Mouse (Mus musculus) lung, postnatal 36 days (tissue): ENCODE measurements around the gene Aox1.

Experiments
- DNase-seq: peaks from one replicate; pipeline ENCODE4 v3.0.0; 2022; ENCODE audit warnings: mixed read lengths

The Aox1 gene

DNA sequence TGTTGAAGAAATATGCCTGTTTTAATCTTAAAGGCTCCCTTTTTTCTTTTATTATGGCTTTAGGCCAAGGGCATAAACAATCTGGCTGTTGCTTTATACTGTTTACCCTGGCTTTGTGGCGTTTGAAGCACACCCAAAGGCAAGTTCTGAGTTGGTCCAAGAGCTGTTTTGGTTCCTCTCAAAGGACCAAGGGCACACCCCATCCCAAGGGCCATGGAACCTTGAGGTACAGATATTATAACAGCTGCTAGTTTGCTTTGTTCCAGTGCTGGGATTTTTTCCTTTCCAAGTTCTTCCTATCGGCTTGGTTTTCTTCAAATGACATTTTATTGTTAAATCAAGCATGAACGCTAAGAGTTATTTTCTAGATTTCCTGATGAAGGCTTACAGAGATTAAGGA, 35.9 kb downstream of the Aox1 start:
- DNase-seq = no peak

DNA sequence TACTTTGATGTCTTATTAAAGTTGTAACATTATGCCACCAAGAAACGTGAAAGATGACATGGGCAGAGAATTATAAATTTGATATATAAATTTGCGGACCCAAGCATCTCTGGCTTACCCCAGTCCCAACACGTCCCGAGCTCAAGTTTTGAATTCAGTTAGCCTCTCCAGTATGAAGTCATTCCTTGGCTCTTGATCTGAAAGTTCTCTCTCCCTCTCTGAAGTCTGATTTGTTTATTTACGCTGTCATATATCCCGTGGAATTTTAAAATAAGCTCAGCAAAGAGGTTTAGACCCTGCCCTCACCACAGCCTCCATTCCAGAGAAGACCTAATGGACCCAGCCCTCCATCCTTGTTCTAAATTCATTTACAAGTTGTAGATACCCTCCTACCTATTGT, 39.5 kb downstream of the Aox1 start:
- DNase-seq = no peak

DNA sequence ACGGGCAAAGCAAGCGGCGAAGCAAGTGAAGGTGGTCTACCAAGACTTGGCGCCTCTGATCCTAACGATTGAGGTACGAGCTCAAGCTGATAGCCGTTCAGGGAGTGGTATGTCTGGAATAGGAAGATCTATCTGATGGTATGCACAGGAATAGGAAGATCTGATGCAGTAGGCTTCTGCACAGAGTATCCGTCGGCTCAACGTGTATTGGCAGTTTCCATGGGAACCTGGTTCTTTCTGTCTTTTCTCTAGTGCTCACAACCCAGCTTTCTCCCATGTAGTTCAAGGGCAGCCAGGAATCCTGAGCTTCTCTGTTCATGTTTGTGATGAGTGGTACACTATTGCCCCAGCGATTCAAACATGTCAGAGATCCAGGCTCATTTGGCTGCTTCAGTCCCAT, 40.4 kb downstream of the Aox1 start:
- no peak for DNase-seq

DNA sequence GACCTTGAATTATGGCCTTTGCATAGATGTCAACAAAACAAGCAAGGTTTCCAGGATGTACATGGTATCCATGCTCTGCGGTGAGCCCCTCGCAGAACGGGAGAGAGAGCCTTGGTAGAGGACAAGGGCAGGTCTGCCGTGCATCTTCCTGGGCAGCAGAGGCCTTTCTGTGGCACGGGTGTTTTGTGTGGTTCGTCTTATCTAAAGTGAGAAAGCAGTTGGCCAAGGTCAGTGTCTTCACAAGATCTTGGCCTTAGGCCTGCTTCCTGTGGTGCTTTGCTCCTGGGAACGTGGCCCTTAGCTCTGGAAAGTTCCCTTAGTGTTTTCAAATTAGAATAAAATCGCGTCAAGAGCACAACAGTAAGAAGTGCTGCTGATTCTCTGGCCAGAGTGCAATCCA, 41.3 kb downstream of the Aox1 start:
- DNase-seq = no peak

DNA sequence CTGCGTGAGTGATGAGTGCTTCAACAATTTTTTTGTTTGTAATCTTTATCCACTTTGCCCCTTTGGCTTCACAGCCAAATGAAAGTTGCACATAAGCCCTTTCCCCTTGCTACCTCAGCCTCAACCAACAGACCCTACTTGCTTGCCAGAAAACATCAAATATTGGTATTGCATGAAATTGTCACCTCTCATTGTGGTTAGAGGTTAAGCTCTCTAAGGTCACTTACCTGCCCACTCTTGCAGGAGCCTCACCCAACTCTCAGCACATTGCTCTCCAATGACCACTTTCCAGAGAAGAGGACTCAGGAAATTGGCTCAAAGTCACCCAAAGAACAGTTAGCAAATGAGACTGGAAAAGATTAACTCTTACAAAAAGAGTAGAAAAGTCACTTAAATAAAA, 41.8 kb downstream of the Aox1 start:
- peak; percentile 14 for DNase-seq

DNA sequence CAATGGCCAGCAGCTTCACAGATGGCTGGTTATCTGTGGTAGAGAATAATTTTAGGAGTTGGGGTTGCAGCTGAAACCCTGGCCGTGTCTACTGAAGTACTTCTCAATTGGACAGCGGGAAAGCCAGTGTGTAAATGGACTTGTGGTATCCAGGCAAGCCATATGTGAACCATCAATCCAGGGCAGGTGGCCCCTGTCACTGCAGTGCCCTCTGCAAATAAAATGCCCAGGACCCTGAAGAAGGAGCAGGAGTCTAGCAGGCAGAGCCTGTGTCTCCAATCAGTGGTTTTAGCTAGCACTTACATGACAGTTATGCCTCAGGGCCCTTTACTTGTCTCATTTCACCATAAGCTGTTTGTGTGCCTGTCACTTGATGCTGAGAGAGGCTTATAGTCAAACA, 42.7 kb downstream of the Aox1 start:
- no peak for DNase-seq

DNA sequence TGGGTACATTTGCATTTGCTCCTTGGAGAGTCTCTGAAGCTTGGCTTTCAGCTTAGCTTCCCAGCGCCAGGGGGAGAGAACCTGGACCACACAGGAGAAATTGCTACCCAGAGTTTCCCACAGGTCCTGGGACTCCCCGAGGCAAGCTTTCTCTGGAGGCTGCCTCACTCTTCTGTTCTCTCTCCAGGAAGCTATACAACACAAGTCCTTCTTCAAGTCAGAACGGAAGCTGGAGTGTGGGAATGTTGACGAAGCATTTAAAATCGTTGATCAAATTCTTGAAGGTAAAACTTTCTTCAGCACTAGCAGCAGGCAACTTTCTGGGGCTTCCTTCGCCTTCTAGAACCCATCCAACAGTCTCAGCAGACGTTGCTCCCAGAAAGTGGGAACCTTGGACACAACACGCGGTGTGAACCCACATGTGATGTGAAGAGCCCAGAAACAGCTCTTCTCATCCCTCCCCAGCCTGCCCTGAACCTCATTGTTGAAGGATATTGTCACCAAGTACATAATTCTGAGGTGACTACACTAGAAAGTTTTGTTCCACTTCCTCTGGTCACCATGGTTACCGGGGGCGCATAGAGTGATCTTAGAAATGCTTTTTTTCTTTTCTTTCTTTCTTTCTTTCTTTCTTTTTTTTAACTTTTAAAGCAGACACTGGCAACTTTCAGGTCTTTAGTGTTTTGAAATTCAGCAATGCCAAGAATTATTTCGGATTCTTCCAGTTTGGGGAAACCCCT, 43.4 kb downstream of the Aox1 start:
- DNase-seq = peak; percentile 16

DNA sequence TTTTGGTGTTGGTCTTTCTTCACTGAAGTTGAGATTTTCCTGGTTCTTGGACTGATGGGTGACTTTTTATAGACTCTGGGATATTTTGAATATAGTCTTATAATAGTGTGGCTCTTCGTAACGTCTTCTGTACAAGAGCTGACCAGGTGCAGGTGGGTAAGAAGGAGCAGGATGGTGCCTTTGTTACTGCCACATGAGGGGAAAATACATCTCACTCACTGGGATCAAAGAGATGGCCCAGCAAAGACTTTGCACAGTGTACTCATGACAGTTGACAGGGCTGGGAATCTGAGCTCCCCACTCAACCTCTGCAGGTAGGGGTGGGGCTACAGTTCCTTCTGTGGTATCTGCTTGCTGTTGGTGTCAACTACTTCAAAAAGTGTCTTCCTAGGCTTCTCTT, 44.5 kb downstream of the Aox1 start:
- DNase-seq = no peak

DNA sequence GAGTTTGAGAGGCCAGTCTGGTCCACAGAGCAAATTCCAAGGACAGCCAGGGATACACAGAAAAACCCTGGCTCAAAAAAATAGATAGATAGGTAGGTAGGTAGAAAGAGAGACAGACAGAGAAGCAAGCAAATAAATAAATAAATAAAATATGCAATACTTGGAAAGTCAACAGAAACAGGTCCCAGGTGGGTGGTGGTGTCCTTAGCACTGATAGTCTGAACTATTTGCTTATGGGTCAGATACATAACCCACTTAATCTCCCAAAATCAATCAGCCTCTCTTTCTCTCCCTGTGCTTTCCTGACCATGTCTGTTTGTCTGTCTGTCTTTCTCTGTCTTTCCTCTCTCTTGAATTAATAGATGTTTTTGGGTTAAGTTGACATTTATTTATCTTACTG, 48.2 kb downstream of the Aox1 start:
- DNase-seq = no peak

DNA sequence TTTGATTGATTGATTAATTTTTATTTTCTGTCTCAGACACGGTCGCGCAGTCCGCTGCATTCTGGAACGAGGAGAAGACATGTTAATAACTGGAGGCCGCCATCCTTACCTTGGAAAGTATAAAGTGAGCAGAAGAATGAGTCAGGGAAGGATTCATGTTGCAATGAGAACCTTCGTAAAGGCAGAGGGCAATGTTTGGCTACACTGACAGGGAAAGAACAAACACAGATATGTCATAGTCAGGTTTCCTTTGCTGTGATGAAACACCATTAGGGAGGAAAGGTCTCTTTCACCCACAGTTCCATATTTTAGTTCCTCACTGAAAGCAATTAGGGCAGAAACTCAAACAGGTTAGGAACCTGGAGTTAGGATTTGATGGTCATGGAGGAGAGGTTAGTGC, 48.7 kb downstream of the Aox1 start:
- no peak for DNase-seq

DNA sequence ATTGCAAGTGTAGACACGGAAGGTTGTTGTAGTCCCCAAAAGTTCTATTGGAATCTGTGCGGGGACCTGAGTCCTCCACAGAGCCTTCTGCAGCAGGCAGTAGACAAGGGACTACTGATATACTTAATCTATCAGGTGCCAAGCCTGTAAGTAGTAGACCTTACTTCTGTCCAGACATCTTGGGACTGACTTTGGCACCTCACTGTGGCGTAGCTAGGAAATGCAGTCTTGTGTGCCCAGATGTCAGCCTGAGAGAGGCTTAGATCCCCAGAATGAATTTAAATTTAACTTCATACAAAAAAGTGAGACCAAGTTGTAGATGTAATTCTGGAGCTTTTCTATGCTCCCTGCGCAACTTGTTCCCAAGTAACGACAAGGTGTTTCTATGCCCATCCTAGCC, 50.0 kb downstream of the Aox1 start:
- peak; percentile 40 for DNase-seq

DNA sequence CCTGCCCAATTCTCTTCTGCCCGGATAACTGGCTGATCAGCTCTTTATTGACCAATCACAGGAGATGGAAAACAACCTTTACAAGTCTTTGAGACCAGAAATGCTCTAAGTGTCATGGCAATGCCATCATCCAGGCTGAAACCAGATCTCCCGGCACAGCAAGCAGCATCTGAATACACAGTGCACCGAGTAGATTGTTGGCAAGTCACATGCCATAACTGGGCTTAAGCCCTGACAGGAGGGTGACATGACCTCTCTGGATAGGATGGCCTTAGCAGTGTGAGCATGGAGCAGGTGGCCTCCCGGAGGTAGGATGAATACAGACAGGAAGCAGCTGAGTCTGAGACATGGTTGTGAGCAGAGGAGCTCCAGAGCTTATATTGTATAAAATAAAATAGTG, 50.7 kb downstream of the Aox1 start:
- no peak for DNase-seq

DNA sequence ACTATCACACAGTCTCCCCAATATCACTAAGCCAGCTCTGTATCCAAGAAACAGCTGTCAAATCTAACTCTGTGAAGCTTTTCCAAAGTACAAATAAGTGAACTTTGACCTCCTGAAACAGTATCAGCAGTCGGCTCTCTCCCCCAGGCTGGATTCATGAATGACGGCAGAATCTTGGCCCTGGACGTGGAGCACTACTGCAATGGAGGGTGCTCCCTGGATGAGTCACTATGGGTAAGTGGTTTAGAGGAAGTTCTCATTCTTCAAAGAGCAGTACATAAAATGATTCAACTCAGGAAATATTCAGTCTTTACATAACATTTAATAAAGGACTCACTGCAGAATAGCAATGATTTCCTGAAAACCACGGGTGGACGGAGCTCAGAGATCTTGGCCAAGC, 51.6 kb downstream of the Aox1 start:
- peak; percentile 13 for DNase-seq

DNA sequence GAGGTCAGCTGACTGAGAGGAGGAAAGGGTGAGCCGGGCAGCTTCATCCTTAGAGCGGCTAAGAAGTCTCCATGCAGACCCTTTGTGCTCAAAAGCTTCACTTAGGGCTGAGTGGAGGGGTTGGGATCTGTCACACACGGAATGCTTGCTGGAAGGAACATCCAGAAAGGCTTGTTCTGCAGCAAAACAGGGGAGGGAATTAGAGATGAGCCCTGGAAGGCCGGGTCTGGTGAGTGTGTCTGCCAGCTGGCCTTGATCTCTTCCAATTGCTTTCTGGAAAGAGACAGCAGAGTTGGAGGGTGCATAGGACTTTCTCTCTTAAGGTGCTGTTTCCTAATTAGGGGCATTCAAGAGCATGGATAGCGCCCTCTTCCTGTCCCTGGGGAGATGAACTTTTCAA, 59.6 kb downstream of the Aox1 start:
- peak; percentile 25 for DNase-seq

DNA sequence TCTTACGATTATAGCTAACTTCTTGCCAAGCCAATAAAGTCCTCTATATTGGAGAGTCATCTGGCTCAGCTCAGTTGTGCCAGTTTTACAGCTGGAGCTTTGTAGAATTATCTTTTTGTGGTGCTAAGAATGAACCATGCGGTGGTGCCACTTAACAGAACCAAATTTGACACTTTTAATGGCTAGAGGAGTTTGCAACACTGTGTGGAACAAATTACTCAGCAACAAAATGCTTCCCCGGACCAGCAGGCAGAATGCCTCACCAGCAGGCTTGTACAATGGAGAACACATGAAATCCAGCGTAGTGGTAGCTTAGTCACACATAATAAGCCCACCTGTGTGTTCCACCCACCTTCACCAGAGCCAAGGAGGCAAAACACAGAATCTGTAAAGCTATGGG, 60.5 kb downstream of the Aox1 start:
- DNase-seq = no peak

DNA sequence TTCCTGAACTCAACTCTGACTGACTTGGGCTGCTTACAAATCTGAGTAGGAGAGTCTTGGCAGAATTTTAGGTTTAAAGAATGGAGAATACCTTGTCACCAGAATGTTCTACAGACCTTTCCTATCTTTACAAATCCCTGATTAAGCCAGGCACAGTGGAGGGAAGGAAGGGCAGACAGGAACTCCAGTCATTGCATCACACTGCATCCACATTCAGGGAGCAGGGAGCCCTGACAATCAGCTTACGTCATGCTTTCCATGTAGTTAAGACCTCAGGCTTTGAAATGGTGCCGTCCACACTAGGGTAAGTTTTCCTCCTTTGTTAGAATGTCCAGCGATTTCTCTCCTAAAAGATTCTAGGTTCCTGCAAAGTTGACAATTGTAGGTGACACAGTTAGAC, 61.5 kb downstream of the Aox1 start:
- no peak for DNase-seq

DNA sequence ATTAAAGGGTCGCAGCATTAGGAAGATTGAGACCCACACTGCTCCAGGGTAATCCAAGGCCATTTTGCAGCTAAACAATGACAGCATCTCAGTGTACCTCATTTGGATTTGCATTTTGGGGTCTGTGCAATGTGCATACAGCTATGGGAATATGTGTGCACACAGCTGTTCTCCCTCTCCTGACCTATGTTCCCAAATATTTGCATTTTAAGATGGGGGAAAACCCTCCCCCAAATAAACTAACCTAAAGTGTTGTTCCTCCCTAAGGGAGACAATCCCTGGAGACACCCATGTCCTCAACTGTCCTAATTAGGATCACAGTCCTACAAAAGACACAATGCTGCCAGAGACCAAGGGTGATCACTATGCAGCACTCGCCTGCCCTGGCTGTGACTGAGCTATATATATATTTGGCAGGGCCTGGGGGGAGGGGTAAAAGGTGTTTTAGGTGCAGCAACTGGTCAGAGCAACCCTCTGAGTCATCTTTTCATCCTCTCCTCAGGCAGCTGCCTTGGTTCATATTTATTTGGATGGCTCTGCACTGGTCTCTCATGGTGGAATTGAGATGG, 62.3 kb downstream of the Aox1 start:
- DNase-seq = no peak

DNA sequence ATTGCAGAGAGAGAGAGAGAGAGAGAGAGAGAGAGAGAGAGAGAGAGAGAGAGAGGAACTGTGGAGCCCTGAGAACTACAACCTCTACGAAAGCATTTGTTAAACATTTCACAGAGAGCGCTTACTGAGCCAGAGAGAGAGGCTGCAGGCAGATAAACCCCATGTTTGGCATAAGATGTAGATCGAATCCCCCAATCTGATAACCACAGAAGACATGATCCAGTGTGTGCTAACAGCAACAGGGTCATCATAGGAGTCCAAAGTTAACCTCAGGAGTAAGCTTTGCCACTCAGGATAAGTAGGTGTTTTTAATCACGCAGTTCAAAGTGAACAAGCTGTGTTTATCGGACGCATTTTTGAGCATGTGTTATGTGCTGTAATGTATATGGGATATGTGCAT, 67.6 kb downstream of the Aox1 start:
- DNase-seq = no peak

DNA sequence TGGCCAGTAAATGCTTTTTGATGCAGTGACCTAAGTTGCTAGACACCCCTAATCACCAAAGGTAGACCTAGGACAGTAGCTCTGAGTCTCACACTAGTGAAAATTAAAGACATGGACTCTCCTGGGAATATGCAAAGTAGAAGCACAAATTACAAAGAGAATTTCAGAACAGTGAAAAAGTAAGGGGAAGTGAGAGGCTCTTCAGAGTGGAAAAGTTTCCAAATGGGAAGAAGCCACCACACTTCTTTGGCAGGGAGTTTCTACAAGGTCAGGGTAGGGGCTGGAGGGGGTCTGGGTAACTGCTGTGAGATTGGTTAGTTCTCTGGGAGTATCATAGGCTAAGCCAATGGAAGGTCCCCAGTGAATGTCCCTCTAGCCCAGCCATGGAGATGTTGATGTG, 69.4 kb downstream of the Aox1 start:
- DNase-seq = no peak

DNA sequence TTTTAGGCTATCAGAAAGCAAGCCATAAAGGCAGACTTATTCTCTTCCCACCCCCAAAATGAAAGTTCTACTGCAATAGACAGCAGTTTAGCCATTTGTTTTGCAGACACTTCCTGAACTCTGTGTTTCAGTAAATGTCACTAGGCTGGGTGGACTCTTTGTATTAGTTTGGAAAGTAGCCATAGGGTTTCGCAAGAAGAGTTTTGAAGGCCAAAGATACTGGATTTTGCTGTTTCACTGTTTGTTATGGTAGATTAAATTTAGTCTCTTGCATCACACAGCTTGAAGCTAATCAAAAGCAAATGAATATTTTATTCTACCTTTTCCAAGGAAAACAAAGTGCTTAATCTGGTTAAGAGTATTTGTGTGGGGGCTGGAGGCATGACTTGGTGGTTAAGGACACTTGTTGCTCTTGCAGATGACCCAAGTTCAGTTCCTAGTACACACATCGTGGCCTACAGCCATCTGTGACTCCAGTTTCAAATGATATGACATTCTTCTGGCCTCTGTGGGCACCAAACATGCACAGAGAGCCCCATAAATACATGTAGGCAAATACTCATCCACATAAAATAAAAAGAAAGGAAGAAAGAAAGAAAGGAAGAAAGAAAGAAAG, 71.9 kb downstream of the Aox1 start:
- peak; percentile 78 for DNase-seq

DNA sequence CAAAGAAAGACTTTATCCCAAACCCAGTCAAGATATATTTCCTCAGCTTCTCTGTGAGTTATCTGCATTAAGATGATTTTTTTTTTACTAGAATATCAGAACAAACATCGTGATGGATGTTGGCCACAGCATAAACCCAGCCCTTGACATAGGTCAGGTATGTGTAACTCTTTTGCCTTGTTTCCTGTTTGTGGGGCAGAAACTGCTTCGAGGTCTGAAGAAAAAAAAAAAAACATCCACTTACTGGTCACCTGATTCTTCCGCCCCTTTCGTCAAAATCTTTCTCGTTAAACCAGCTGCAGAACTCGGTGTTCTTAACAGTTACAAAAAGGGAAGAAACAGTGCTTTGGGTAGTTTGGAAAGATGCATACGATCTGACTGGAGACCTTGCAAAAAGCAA, 72.8 kb downstream of the Aox1 start:
- peak; percentile 6 for DNase-seq

DNA sequence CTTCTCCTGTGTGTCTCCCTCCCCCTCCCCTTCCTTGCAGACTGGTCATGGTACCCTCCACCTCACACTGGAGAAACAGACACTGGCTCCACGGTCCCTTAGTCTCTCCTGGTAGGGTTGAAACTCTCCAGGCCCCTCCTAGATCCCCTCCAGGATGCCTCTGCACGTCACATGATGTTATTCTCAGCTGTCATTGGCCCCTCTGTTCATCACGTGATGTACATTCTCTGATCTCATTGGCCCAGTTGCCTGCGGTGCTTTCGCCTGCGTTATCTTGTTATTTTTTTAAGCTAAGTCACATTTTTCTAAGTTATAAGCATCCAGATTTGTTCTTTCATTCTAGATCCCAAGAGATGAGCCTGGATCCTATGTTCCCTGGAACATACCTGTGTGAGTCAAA, 76.0 kb downstream of the Aox1 start:
- DNase-seq = no peak

DNA sequence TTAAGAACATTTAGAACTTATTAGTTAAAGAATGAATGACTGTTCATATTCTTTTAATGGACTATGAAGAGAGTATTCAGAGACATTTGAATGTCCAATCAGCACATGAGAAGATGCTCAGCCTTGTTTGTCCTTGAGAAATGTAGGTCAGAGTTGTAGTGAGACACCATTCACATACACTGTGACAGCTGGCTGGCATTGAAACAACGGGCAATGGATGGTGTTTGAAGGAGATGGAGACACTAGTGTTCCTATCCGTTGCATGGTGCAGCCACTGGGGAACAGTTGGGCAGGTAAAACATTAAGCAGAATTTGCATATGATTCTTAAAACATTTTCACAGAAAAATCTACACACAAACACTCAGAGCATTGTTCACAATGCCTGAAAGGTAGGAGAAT, 77.3 kb downstream of the Aox1 start:
- DNase-seq = no peak

DNA sequence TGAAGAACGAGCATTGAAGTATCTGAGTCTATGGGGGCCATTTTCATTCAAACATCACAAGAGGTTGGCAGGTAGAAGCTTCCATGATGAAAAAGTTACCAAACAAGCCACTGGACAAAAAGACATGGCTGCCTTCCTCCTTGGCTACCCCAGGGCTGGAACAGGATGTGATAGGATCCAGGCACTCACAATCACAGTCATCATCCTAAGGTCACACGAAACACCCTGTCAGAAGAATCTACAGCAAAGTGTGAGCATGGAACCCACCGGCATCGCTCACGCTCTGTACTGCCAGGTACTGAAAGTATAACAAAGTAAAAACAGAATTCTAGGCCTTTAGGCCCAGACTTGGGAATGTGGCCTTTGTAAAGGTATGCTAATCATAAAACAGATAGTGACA, 80.5 kb downstream of the Aox1 start:
- DNase-seq = no peak

DNA sequence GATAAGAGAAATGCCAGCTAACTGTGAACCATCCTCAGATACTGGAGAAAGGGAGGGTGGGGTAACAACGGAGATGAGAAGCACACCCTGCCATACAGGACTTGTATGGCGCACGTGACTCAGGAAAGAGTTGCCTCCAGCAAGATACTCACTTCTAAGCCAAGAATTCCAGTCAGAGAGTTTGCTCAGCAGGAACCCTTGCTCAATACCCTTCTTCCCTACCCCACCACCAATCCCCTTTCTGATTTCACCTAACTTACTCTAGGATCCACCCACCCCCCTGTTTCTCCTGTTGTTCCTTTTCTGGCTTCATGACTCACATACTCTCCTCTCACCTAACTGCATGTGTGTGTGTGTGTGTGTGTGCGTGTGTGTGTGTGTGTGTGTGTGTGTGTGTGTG, 81.6 kb downstream of the Aox1 start:
- DNase-seq = peak; percentile 26
